ENCODE assay signal across 24 mouse cellular contexts in genomic region chr4:119411877-119412650, GRCm38 (mm10). TPM values are rescaled to one million over a fixed set of nuclear protein-coding genes. Genes with fewer than 3 reads are reported as not detected.
DNase-seq lines count a peak whose midpoint lies in the region; ATAC-seq lines count a peak whose summit lies in the region.
"Had no signal": no experiment of that assay in that cellular context is flagged by ENCODE, and none has a peak within 500 bp of the region (broad histone marks: within the 10 kb centered on the region; RNA-seq: fewer than 3 reads in every experiment).

No protein-coding gene starts in this region.

- no peak overlapping the region for H3K4me3 ChIP-seq in hindbrain, embryonic 16.5 days (ENCODE audit: low read length)
- H3K4me3 ChIP-seq in hindbrain, embryonic 13.5 days = no peak overlapping the region
- H3K4me3 ChIP-seq: forebrain, embryonic 10.5 days; limb, embryonic 10.5 days; midbrain, embryonic 10.5 days; myocyte had no signal

- H3K27ac ChIP-seq in hindbrain, embryonic 16.5 days (ENCODE audit: low read depth, low read length) = 0 out of 2 replicates have a peak overlapping the region, but pooled peaks have one; percentile 16
- H3K27ac ChIP-seq in hindbrain, embryonic 13.5 days = no peak overlapping the region
- H3K27ac ChIP-seq: forebrain, embryonic 10.5 days; limb, embryonic 10.5 days; midbrain, embryonic 10.5 days had no signal

- H3K36me3 ChIP-seq in hindbrain, embryonic 16.5 days (ENCODE audit: control insufficient read depth, insufficient read depth, low read length) = no peaks in the 10 kb centered on the region
- no peaks in the 10 kb centered on the region for H3K36me3 ChIP-seq in hindbrain, embryonic 13.5 days
- H3K36me3 ChIP-seq: forebrain, embryonic 10.5 days; limb, embryonic 10.5 days; midbrain, embryonic 10.5 days had no signal

- intact Hi-C loops in left cerebral cortex, postnatal 14 days (cut with DNase I) = no loop called here

- no peaks in the 10 kb centered on the region for H3K27me3 ChIP-seq in hindbrain, embryonic 16.5 days (replicated peaks; ENCODE audit: control insufficient read depth, insufficient read depth, low read length)
- no peaks in the 10 kb centered on the region for H3K27me3 ChIP-seq in hindbrain, embryonic 13.5 days

- no peak overlapping the region for H3K9ac ChIP-seq in hindbrain, embryonic 16.5 days (ENCODE audit: low read depth, low read length)
- no peak overlapping the region for H3K9ac ChIP-seq in hindbrain, embryonic 13.5 days

- no peaks in the 10 kb centered on the region for H3K9me3 ChIP-seq in hindbrain, embryonic 16.5 days (ENCODE audit: control insufficient read depth, low read length)
- no peaks in the 10 kb centered on the region for H3K9me3 ChIP-seq in hindbrain, embryonic 13.5 days
- H3K9me3 ChIP-seq: limb, embryonic 10.5 days had no signal

- peak; percentile 74 for DNase-seq in ZHBTc4 (ENCODE audit: low read depth, low spot score)
- DNase-seq in thymus, postnatal 0 days (ENCODE audit: low spot score) = peak; percentile 56
- no peak for DNase-seq in adrenal gland, postnatal 10 days
- DNase-seq in urinary bladder, postnatal 14 days (ENCODE audit: low spot score) = no peak
- no peak for DNase-seq in left cerebral cortex, postnatal 14 days (ENCODE audit: low spot score in 2 of 2)
- DNase-seq: adrenal gland, adult 2 months; cerebellum, adult 18-20 months; gastrocnemius, postnatal 25 days; kidney, adult 9 months; kidney, postnatal 14 days had no signal

- WGBS in hindbrain, embryonic 16.5 days = 75% methylated on average over 10 of the region's 12 CpGs
- 83% methylated on average over 12 of the region's 12 CpGs for WGBS in hindbrain, embryonic 13.5 days

- no peak overlapping the region for H3K4me2 ChIP-seq in hindbrain, embryonic 16.5 days (ENCODE audit: low read length)
- no peak overlapping the region for H3K4me2 ChIP-seq in hindbrain, embryonic 13.5 days

- no peak for ATAC-seq in hindbrain, embryonic 16.5 days
- ATAC-seq in hindbrain, embryonic 13.5 days (ENCODE audit: low FRiP score) = no peak
- ATAC-seq: intestine, embryonic 16.5 days; midbrain, embryonic 16.5 days had no signal

- peaks cover 15% of the 10 kb centered on the region for H3K4me1 ChIP-seq in hindbrain, embryonic 16.5 days (ENCODE audit: control insufficient read depth, insufficient read depth, low read depth, low read length)
- peaks cover 22% of the 10 kb centered on the region for H3K4me1 ChIP-seq in hindbrain, embryonic 13.5 days (replicated peaks)

RNA-seq across cellular contexts. Expression of gene Ccdc30, which starts 3.3 kb away (rescaled TPM):
- 18.8 and 20.0 TPM in 2 replicates for polyA plus RNA-seq in hindbrain, embryonic 16.5 days (2015; fragmentation: Nextera tagmentation; extraction: Ambion mirVana)
- polyA plus RNA-seq in hindbrain, embryonic 13.5 days (2015; fragmentation: Nextera tagmentation; extraction: Ambion mirVana) = 18.4 and 20.2 TPM in 2 replicates
- polyA plus RNA-seq in thymus, postnatal 0 days (2015; fragmentation: Nextera tagmentation; extraction: Ambion mirVana) = 17.3 and 22.1 TPM in 2 replicates
- 10 to 100 TPM in 1 of 2 experiments, 1 to 10 TPM in 1; 6.7 to 10.5 TPM for total RNA-seq in adrenal gland, postnatal 10 days (2021)
- 10 to 100 TPM; 19.4 to 19.8 TPM for total RNA-seq in left cerebral cortex, postnatal 14 days (2021)

RNA-seq across cellular contexts. Expression of gene Ppcs, which starts 10.2 kb away (rescaled TPM):
- polyA plus RNA-seq in hindbrain, embryonic 16.5 days (2015; fragmentation: Nextera tagmentation; extraction: Ambion mirVana) = 22.2 and 27.3 TPM in 2 replicates
- polyA plus RNA-seq in hindbrain, embryonic 13.5 days (2015; fragmentation: Nextera tagmentation; extraction: Ambion mirVana) = 21.5 and 21.8 TPM in 2 replicates
- polyA plus RNA-seq in thymus, postnatal 0 days (2015; fragmentation: Nextera tagmentation; extraction: Ambion mirVana) = 41.9 and 43.8 TPM in 2 replicates
- total RNA-seq in adrenal gland, postnatal 10 days (2021) = 10 to 100 TPM; 28.8 to 33.2 TPM
- total RNA-seq in left cerebral cortex, postnatal 14 days (2021) = 1 to 10 TPM; 4.5 to 5.7 TPM

RNA-seq across cellular contexts. Expression of gene Zmynd12, which starts 10.6 kb away (rescaled TPM):
- 0.63 and 0.89 TPM in 2 replicates for polyA plus RNA-seq in hindbrain, embryonic 16.5 days (2015; fragmentation: Nextera tagmentation; extraction: Ambion mirVana)
- polyA plus RNA-seq in hindbrain, embryonic 13.5 days (2015; fragmentation: Nextera tagmentation; extraction: Ambion mirVana) = 0.40 and 0.44 TPM in 2 replicates
- polyA plus RNA-seq in thymus, postnatal 0 days (2015; fragmentation: Nextera tagmentation; extraction: Ambion mirVana) = 0.41 and 0.46 TPM in 2 replicates
- 1 to 10 TPM; 1.9 to 2.6 TPM for total RNA-seq in adrenal gland, postnatal 10 days (2021)
- under 1 TPM in 1 of 2 experiments, not detected in 1; 0.23 TPM for total RNA-seq in left cerebral cortex, postnatal 14 days (2021)
- total RNA-seq: gastrocnemius, postnatal 25 days; heart, adult 8-10 months; heart, postnatal 25 days; hindbrain, postnatal 0 days; neutrophil, adult 5-6 weeks had no signal
- polyA plus RNA-seq: C2C12; embryonic facial prominence, embryonic 11.5 days; limb, embryonic 10.5 days; midbrain, embryonic 10.5 days had no signal

Comparison
In these comparisons a context has a peak if more than half of its experiments do, and no peak if none do; other contexts are left out.
1. DNase-seq: peak in ZHBTc4 (single experiment) and thymus, postnatal 0 days (single experiment); none in adrenal gland, postnatal 10 days (single experiment), urinary bladder, postnatal 14 days (single experiment) and left cerebral cortex, postnatal 14 days (0 of 2).